Mouse (Mus musculus) liver, embryonic 14 days (tissue): ENCODE data around the gene Btbd35f11. TPM values are rescaled to one million over a fixed set of nuclear protein-coding genes. Genes with fewer than 3 reads are reported as not detected.

Experiments
- polyA plus RNA-seq: library from polyadenylated mRNA; depleted of rRNA; stranded (reverse); fragments of >200 nt; gene quantifications from 2 replicates; pipeline ENCODE4 v1.2.3, GENCODE M21; 2012; rRNA removed

Btbd35f11 gene
- not detected in 2 replicates for polyA plus RNA-seq

GRCm38 (mm10) chrX:3443590-3443989 lies at the start of gene Btbd35f11:
Btbd35f11 (minus strand) TSS chrX:3443690.

Other genes starting within 250 kb of the Btbd35f11 start
- gene Btbd35f24, start 247.9 kb downstream of the Btbd35f11 start, polyA plus RNA-seq, result not detected in 2 replicates